8 mouse cellular contexts compared by ENCODE assay signal in genomic region chr3:32511191-32511550, GRCm38 (mm10). TPM values are rescaled to one million over a fixed set of nuclear protein-coding genes. Genes with fewer than 3 reads are reported as not detected.
A peak's percentile ranks its signal among the peaks of the same experiment; 100 is the strongest.
DNase-seq lines count a peak whose midpoint lies in the region; ATAC-seq and TF ChIP-seq lines count a peak whose summit lies in the region.

No protein-coding gene starts in this region.

- intact Hi-C loops in heart, adult 2 months (cut with DNase I): loop anchor here (2.0 kb wide), 2 partner anchors 18 to 114 kb away; partner anchors contain the start of genes Mfn1 and Pik3ca

- peak overlapping the region; percentile 78 for H3K4me2 ChIP-seq in hindbrain, embryonic 13.5 days
- H3K4me2 ChIP-seq in lung, embryonic 14.5 days: peak overlapping the region; percentile 71
- H3K4me2 ChIP-seq in stomach, embryonic 15.5 days: peak overlapping the region; percentile 76

- no peak for TF ChIP-seq EP300 in heart, adult 2 months (IDR thresholded peaks at IDR 0.05; ENCODE audit: insufficient read depth, low read depth, low read length)

- no peak for TF ChIP-seq POLR2A in heart, adult 2 months (IDR thresholded peaks at IDR 0.05; ENCODE audit: insufficient read depth, low read depth, low read length)

- peaks cover 2% of the 10 kb centered on the region for H3K79me2 ChIP-seq in heart, adult 2 months (replicated peaks; ENCODE audit: control insufficient read depth, insufficient read depth, low read length)

- peak overlapping the region; percentile 86 for H3K9ac ChIP-seq in heart, adult 2 months (ENCODE audit: low read depth, low read length)
- peak overlapping the region; percentile 94 for H3K9ac ChIP-seq in hindbrain, embryonic 13.5 days
- H3K9ac ChIP-seq in lung, embryonic 14.5 days: peak overlapping the region; percentile 95
- peak overlapping the region; percentile 79 for H3K9ac ChIP-seq in stomach, embryonic 15.5 days

- peak in 1 of 2 experiments; percentile 32 for DNase-seq in heart, adult 2 months
- no peak for DNase-seq in heart, adult 11 months
- peak; percentile 38 for DNase-seq in B cell, adult 2 months
- peak; percentile 42 for DNase-seq in c-Kit-positive CD71-positive TER-119-negative erythroid progenitor cells, embryonic 14.5 days (ENCODE audit: low read depth)
- DNase-seq in lung, embryonic 14.5 days: peak; percentile 49
- no peak for DNase-seq in adrenal gland, postnatal 25 days

- no peaks in the 10 kb centered on the region for H3K27me3 ChIP-seq in heart, adult 2 months (ENCODE audit: control insufficient read depth, insufficient read depth, low read length)
- H3K27me3 ChIP-seq in hindbrain, embryonic 13.5 days: no peaks in the 10 kb centered on the region
- no peaks in the 10 kb centered on the region for H3K27me3 ChIP-seq in lung, embryonic 14.5 days (ENCODE audit: insufficient read depth, low read length)
- no peaks in the 10 kb centered on the region for H3K27me3 ChIP-seq in stomach, embryonic 15.5 days (replicated peaks)

- H3K36me3 ChIP-seq in heart, adult 2 months (ENCODE audit: control insufficient read depth, insufficient read depth, low read length): peaks cover 7% of the 10 kb centered on the region
- peaks cover 14% of the 10 kb centered on the region for H3K36me3 ChIP-seq in hindbrain, embryonic 13.5 days
- peaks cover 27% of the 10 kb centered on the region for H3K36me3 ChIP-seq in lung, embryonic 14.5 days (ENCODE audit: insufficient read depth)
- 0 out of 2 replicates have a peak, but pooled peaks cover 4% of the 10 kb centered on the region for H3K36me3 ChIP-seq in stomach, embryonic 15.5 days

- peaks cover 6% of the 10 kb centered on the region for H3K4me1 ChIP-seq in heart, adult 2 months (ENCODE audit: control insufficient read depth, insufficient read depth, low read length)
- H3K4me1 ChIP-seq in hindbrain, embryonic 13.5 days (replicated peaks): peaks cover 30% of the 10 kb centered on the region
- no peaks in the 10 kb centered on the region for H3K4me1 ChIP-seq in lung, embryonic 14.5 days (ENCODE audit: insufficient read depth)
- H3K4me1 ChIP-seq in stomach, embryonic 15.5 days: peaks cover 7% of the 10 kb centered on the region; the same call in 1 of the 2 replicates

- no peaks in the 10 kb centered on the region for H3K9me3 ChIP-seq in hindbrain, embryonic 13.5 days
- H3K9me3 ChIP-seq in lung, embryonic 14.5 days (ENCODE audit: low read depth, low read length): no peaks in the 10 kb centered on the region
- H3K9me3 ChIP-seq in stomach, embryonic 15.5 days: no peaks in the 10 kb centered on the region

- TF ChIP-seq CTCF in heart, adult 2 months (IDR thresholded peaks at IDR 0.05): no peak
- no peak for TF ChIP-seq CTCF in lung, embryonic 14.5 days (IDR thresholded peaks at IDR 0.05; ENCODE audit: low read depth)

- peak overlapping the region; percentile 92 for H3K27ac ChIP-seq in heart, adult 2 months
- 0 out of 2 replicates have a peak overlapping the region, but pooled peaks have one; percentile 85 for H3K27ac ChIP-seq in hindbrain, embryonic 13.5 days
- peak overlapping the region; percentile 78; the same call in 1 of the 2 replicates for H3K27ac ChIP-seq in lung, embryonic 14.5 days (ENCODE audit: low read depth)
- H3K27ac ChIP-seq in stomach, embryonic 15.5 days: peak overlapping the region; percentile 91

- no peak for ATAC-seq in hindbrain, embryonic 13.5 days (ENCODE audit: low FRiP score)
- ATAC-seq in lung, embryonic 14.5 days (ENCODE audit: insufficient read depth): no peak
- ATAC-seq in stomach, embryonic 15.5 days (ENCODE audit: insufficient read depth, low FRiP score, low read depth): no peak

- H3K4me3 ChIP-seq in heart, adult 2 months: peak overlapping the region; percentile 78
- peak overlapping the region; percentile 94 for H3K4me3 ChIP-seq in hindbrain, embryonic 13.5 days
- peak overlapping the region; percentile 84 for H3K4me3 ChIP-seq in lung, embryonic 14.5 days (ENCODE audit: low read depth, low read length)
- peak overlapping the region; percentile 80 for H3K4me3 ChIP-seq in stomach, embryonic 15.5 days (replicated peaks)

- 3% methylated on average over 13 of the region's 13 CpGs for WGBS in heart, adult 2 months
- 4% methylated on average over 13 of the region's 13 CpGs for WGBS in hindbrain, embryonic 13.5 days
- 2% methylated on average over 13 of the region's 13 CpGs for WGBS in lung, embryonic 14.5 days
- 5% methylated on average over 13 of the region's 13 CpGs for WGBS in stomach, embryonic 15.5 days

RNA-seq across cellular contexts. Expression of gene Zfp639, which starts 1.1 kb away (rescaled TPM):
- total RNA-seq in heart, adult 2 months (2021): 10 to 100 TPM; 22.1 to 28.0 TPM
- 20.6 and 26.2 TPM in 2 replicates for polyA plus RNA-seq in heart, adult 2 months (2012; rRNA removed)
- polyA plus RNA-seq in hindbrain, embryonic 13.5 days (2015; fragmentation: Nextera tagmentation; extraction: Ambion mirVana): 37.4 and 37.6 TPM in 2 replicates
- 43.0 and 47.0 TPM in 2 replicates for polyA plus RNA-seq in lung, embryonic 14.5 days (2014; fragmentation: Nextera tagmentation; extraction: Ambion mirVana)
- polyA plus RNA-seq in stomach, embryonic 15.5 days (2015; fragmentation: Nextera tagmentation; extraction: Ambion mirVana): 33.6 and 34.3 TPM in 2 replicates
- 31.7 and 38.1 TPM in 2 replicates for total RNA-seq in adrenal gland, postnatal 25 days (2021)

RNA-seq across cellular contexts. Expression of gene Mfn1, which starts 18.1 kb away (rescaled TPM):
- 100 to 1,000 TPM; 384 to 501 TPM for total RNA-seq in heart, adult 2 months (2021)
- polyA plus RNA-seq in heart, adult 2 months (2012; rRNA removed): 80.0 and 147 TPM in 2 replicates
- 39.2 and 43.7 TPM in 2 replicates for polyA plus RNA-seq in hindbrain, embryonic 13.5 days (2015; fragmentation: Nextera tagmentation; extraction: Ambion mirVana)
- 32.8 and 33.0 TPM in 2 replicates for polyA plus RNA-seq in lung, embryonic 14.5 days (2014; fragmentation: Nextera tagmentation; extraction: Ambion mirVana)
- polyA plus RNA-seq in stomach, embryonic 15.5 days (2015; fragmentation: Nextera tagmentation; extraction: Ambion mirVana): 26.5 and 36.2 TPM in 2 replicates
- 74.2 and 83.9 TPM in 2 replicates for total RNA-seq in adrenal gland, postnatal 25 days (2021)

RNA-seq across cellular contexts. Expression of gene Kcnmb3, which starts 19.1 kb away (rescaled TPM):
- not detected for total RNA-seq in heart, adult 2 months (2021)
- not detected in 2 replicates for polyA plus RNA-seq in heart, adult 2 months (2012; rRNA removed)
- polyA plus RNA-seq in hindbrain, embryonic 13.5 days (2015; fragmentation: Nextera tagmentation; extraction: Ambion mirVana): 0.26 TPM in 1 of 2 replicates, not detected in the other
- polyA plus RNA-seq in lung, embryonic 14.5 days (2014; fragmentation: Nextera tagmentation; extraction: Ambion mirVana): 0.21 TPM in 1 of 2 replicates, not detected in the other
- 0.10 TPM in 1 of 2 replicates, not detected in the other for polyA plus RNA-seq in stomach, embryonic 15.5 days (2015; fragmentation: Nextera tagmentation; extraction: Ambion mirVana)
- total RNA-seq in adrenal gland, postnatal 25 days (2021): 0.90 and 1.7 TPM in 2 replicates

Comparison
In these comparisons a context has a peak if more than half of its experiments do, and no peak if none do; other contexts are left out.
1. DNase-seq: peak in B cell, adult 2 months (2 of 2), c-Kit-positive CD71-positive TER-119-negative erythroid progenitor cells, embryonic 14.5 days (single experiment) and lung, embryonic 14.5 days (single experiment); none in heart, adult 11 months (single experiment) and adrenal gland, postnatal 25 days (single experiment).
2. Peak in every context shown above with its lines, with median percentiles within 50 percentile points of each other: H3K27ac ChIP-seq, H3K4me3 ChIP-seq, H3K9ac ChIP-seq and H3K4me2 ChIP-seq.